ENCODE assay signal across 26 mouse cellular contexts in genomic region chr11:78434052-78434451, GRCm38 (mm10). TPM values are rescaled to one million over a fixed set of nuclear protein-coding genes. Genes with fewer than 3 reads are reported as not detected.
A peak's percentile ranks its signal among the peaks of the same experiment; 100 is the strongest.
DNase-seq lines count a peak whose midpoint lies in the region; ATAC-seq and TF ChIP-seq lines count a peak whose summit lies in the region.
"Had no signal": no experiment of that assay in that cellular context is flagged by ENCODE, and none has a peak within 500 bp of the region (broad histone marks: within the 10 kb centered on the region; RNA-seq: fewer than 3 reads in every experiment).

No protein-coding gene starts in this region.

- dilution Hi-C loops in CH12.LX (cut with MboI; ENCODE audit: extremely low pct_ligation_motif_present, extremely low pct_unique_long_range_greater_than_20kb, low sequenced_read_pairs), result no loop called here

- H3K27me3 ChIP-seq in CH12.LX (replicated peaks) (peaks cover 10% of the 10 kb centered on the region), MEL (ENCODE audit: control insufficient read depth in 1 of 2, insufficient read depth in 2 of 2, low read length in 2 of 2) (peaks cover 0 to 2% of the 10 kb centered on the region in 2 experiments; a peak in 1 of 4 replicates)
- no peaks in the 10 kb centered on the region for H3K27me3 ChIP-seq in intestine, embryonic 16.5 days (replicated peaks; ENCODE audit: control insufficient read depth, insufficient read depth, low read length)
- 0 out of 2 replicates have a peak, but pooled peaks cover 2% of the 10 kb centered on the region for H3K27me3 ChIP-seq in forebrain, embryonic 12.5 days
- H3K27me3 ChIP-seq: embryonic facial prominence, embryonic 12.5 days had no signal

- peak; percentile 59 for ATAC-seq in intestine, embryonic 16.5 days
- no peak for ATAC-seq in forebrain, embryonic 12.5 days (ENCODE audit: low FRiP score)
- ATAC-seq: forebrain, embryonic 14.5 days; forebrain, embryonic 16.5 days had no signal

- H3K9ac ChIP-seq in CH12.LX (ENCODE audit: insufficient read depth, low read depth) (no peak overlapping the region), MEL (ENCODE audit: control insufficient read depth, low read depth, low read length, poor library complexity, severe bottlenecking) (no peak overlapping the region)
- peak overlapping the region; percentile 45; the same call in 1 of the 2 replicates for H3K9ac ChIP-seq in intestine, embryonic 16.5 days (ENCODE audit: low read depth, low read length)
- H3K9ac ChIP-seq in forebrain, embryonic 12.5 days, result no peak overlapping the region
- H3K9ac ChIP-seq: embryonic facial prominence, embryonic 12.5 days had no signal

- TF ChIP-seq RAD21 in CH12.LX (IDR thresholded peaks at IDR 0.05; ENCODE audit: low read depth, low read length) (no peak), MEL (IDR thresholded peaks at IDR 0.05; ENCODE audit: low read depth, low read length) (no peak)

- in situ Hi-C loops in CH12.LX (cut with MboI; ENCODE audit: low pct_ligation_motif_present, low pct_unique_long_range_greater_than_20kb, low sequenced_read_pairs), result no loop called here

- TF ChIP-seq EP300 in CH12.LX (IDR thresholded peaks at IDR 0.05; ENCODE audit: low read length) (no peak), MEL (IDR thresholded peaks at IDR 0.05; ENCODE audit: low read depth in 1 of 2, low read length in 2 of 2) (no peak)

- H3K27ac ChIP-seq in CH12.LX (ENCODE audit: insufficient read depth, low read depth) (no peak overlapping the region), MEL (ENCODE audit: control insufficient read depth, low read depth, low read length) (no peak overlapping the region)
- peak overlapping the region; percentile 86 for H3K27ac ChIP-seq in intestine, embryonic 16.5 days (ENCODE audit: low read length)
- no peak overlapping the region for H3K27ac ChIP-seq in forebrain, embryonic 12.5 days
- H3K27ac ChIP-seq: embryonic facial prominence, embryonic 10.5 days; embryonic facial prominence, embryonic 12.5 days had no signal

- no peaks in the 10 kb centered on the region for H3K79me2 ChIP-seq in CH12.LX (replicated peaks; ENCODE audit: control insufficient read depth, extremely low read depth, insufficient read depth, poor library complexity, severe bottlenecking)
- no peaks in the 10 kb centered on the region for H3K79me2 ChIP-seq in MEL (ENCODE audit: control insufficient read depth, insufficient read depth, low read length, poor library complexity)

- TF ChIP-seq CTCF in CH12.LX (conservative IDR thresholded peaks at IDR 0.05 in 1 of 2, IDR thresholded peaks at IDR 0.05 in 1 of 2; ENCODE audit: low read depth in 2 of 2, low read length in 2 of 2) (no peak), MEL (IDR thresholded peaks at IDR 0.05 in 2 of 3, conservative IDR thresholded peaks at IDR 0.05 in 1 of 3; ENCODE audit: control insufficient read depth in 1 of 3, insufficient read depth in 1 of 3, low read depth in 2 of 3, low read length in 3 of 3, poor library complexity in 1 of 3, severe bottlenecking in 1 of 3) (no peak)

- H3K4me1 ChIP-seq in CH12.LX (ENCODE audit: control insufficient read depth in 1 of 2, insufficient read depth in 2 of 2) (peaks cover 16 to 29% of the 10 kb centered on the region in 2 experiments), MEL (ENCODE audit: control insufficient read depth in 1 of 2, insufficient read depth in 2 of 2, low read length in 2 of 2) (peaks cover 0 to 19% of the 10 kb centered on the region in 2 experiments; a peak in 2 of 4 replicates)
- peaks cover 13% of the 10 kb centered on the region; the same call in 1 of the 2 replicates for H3K4me1 ChIP-seq in intestine, embryonic 16.5 days (ENCODE audit: control insufficient read depth, insufficient read depth, low read length)
- H3K4me1 ChIP-seq in forebrain, embryonic 12.5 days, result peaks cover 7% of the 10 kb centered on the region

- 29% methylated on average over 4 of the region's 4 CpGs for WGBS in intestine, embryonic 16.5 days
- 16% methylated on average over 4 of the region's 4 CpGs for WGBS in large intestine, adult 2 months
- 78% methylated on average over 4 of the region's 4 CpGs for WGBS in forebrain, embryonic 12.5 days

- H3K4me3 ChIP-seq in CH12.LX (replicated peaks in 1 of 3; ENCODE audit: low read depth in 2 of 3, low read length in 2 of 3, poor library complexity in 1 of 3) (no peak overlapping the region), MEL (ENCODE audit: control insufficient read depth in 1 of 2, insufficient read depth in 1 of 2, low read depth in 2 of 2, low read length in 2 of 2) (no peak overlapping the region)
- no peak overlapping the region for H3K4me3 ChIP-seq in intestine, embryonic 16.5 days (ENCODE audit: low read length)
- H3K4me3 ChIP-seq in forebrain, embryonic 12.5 days (replicated peaks), result no peak overlapping the region
- H3K4me3 ChIP-seq: embryonic facial prominence, embryonic 10.5 days; embryonic facial prominence, embryonic 12.5 days had no signal

- H3K9me3 ChIP-seq in CH12.LX (replicated peaks; ENCODE audit: low read length), result no peaks in the 10 kb centered on the region
- H3K9me3 ChIP-seq in MEL (replicated peaks; ENCODE audit: insufficient read depth, low read length), result no peaks in the 10 kb centered on the region
- H3K9me3 ChIP-seq in intestine, embryonic 16.5 days (ENCODE audit: control insufficient read depth, low read length), result no peaks in the 10 kb centered on the region
- no peaks in the 10 kb centered on the region for H3K9me3 ChIP-seq in forebrain, embryonic 12.5 days
- H3K9me3 ChIP-seq: embryonic facial prominence, embryonic 10.5 days; embryonic facial prominence, embryonic 12.5 days; G1E had no signal

- H3K36me3 ChIP-seq in CH12.LX (replicated peaks in 1 of 2; ENCODE audit: control insufficient read depth in 1 of 2, insufficient read depth in 1 of 2, low read length in 1 of 2) (no peaks in the 10 kb centered on the region), MEL (ENCODE audit: control insufficient read depth in 1 of 2, insufficient read depth in 2 of 2, low read length in 2 of 2) (peaks cover 0 to 8% of the 10 kb centered on the region in 2 experiments; a peak in 1 of 4 replicates)
- no peaks in the 10 kb centered on the region for H3K36me3 ChIP-seq in intestine, embryonic 16.5 days (ENCODE audit: control insufficient read depth, insufficient read depth, low read length)
- H3K36me3 ChIP-seq in forebrain, embryonic 12.5 days (replicated peaks), result no peaks in the 10 kb centered on the region
- H3K36me3 ChIP-seq: embryonic facial prominence, embryonic 10.5 days; embryonic facial prominence, embryonic 12.5 days; G1E had no signal

- TF ChIP-seq POLR2A in CH12.LX (IDR thresholded peaks at IDR 0.05; ENCODE audit: low read depth, low read length) (no peak), MEL (IDR thresholded peaks at IDR 0.05; ENCODE audit: control insufficient read depth in 1 of 2, insufficient read depth in 1 of 2, low read depth in 1 of 2, low read length in 2 of 2, poor library complexity in 1 of 2) (no peak)

- DNase-seq in CH12.LX (ENCODE audit: extremely low read depth) (peak; percentile 16), MEL (ENCODE audit: low read depth, low spot score) (no peak)
- DNase-seq in large intestine, adult 2 months (ENCODE audit: low read depth, low spot score), result peak; percentile 65
- DNase-seq in gastrocnemius, adult 18-20 months (ENCODE audit: low spot score), result no peak
- no peak for DNase-seq in embryo, embryonic 11 days
- DNase-seq in embryo, embryonic 9.5 days (ENCODE audit: extremely low spot score), result no peak
- DNase-seq: adrenal gland, adult 2 months; adrenal gland, postnatal 14 days; adrenal gland, postnatal 36 days; cerebellum, adult 11-12 months; cerebellum, adult 2 months; cerebellum, adult 9-10 months; cerebellum, postnatal 10 days; cerebellum, postnatal 25 days had no signal

- H3K4me2 ChIP-seq in CH12.LX (ENCODE audit: insufficient read depth, low read depth, poor library complexity, severe bottlenecking), result no peak overlapping the region
- H3K4me2 ChIP-seq in intestine, embryonic 16.5 days (ENCODE audit: low read depth, low read length), result no peak overlapping the region
- no peak overlapping the region for H3K4me2 ChIP-seq in forebrain, embryonic 12.5 days
- H3K4me2 ChIP-seq: embryonic facial prominence, embryonic 12.5 days had no signal

TF ChIP-seq in MEL, 35 proteins besides CTCF, POLR2A, EP300 and RAD21 (continues in another document):
- no peak for TF ChIP-seq MYC (IDR thresholded peaks at IDR 0.05; ENCODE audit: low read depth, low read length)

RNA-seq across cellular contexts. Expression of gene Slc13a2, which starts 12.0 kb away (rescaled TPM):
- not detected in 2 replicates for total RNA-seq in CH12.LX (2012; rRNA removed)
- not detected in 2 replicates for total RNA-seq in CH12.LX (2014; rRNA removed)
- not detected in 2 replicates for polyA plus RNA-seq in CH12.LX (2012; ENCODE audit: insufficient read length, low read depth)
- not detected in 2 replicates for total RNA-seq in MEL (2012; rRNA removed)
- polyA plus RNA-seq in MEL (2012; ENCODE audit: insufficient read depth in 1 of 2, insufficient read length in 2 of 2, low read depth in 1 of 2, low replicate concordance in 2 of 2, missing spikeins in 1 of 2), result not detected
- polyA plus RNA-seq in intestine, embryonic 16.5 days (2015; fragmentation: Nextera tagmentation; extraction: Ambion mirVana), result 4.6 and 6.7 TPM in 2 replicates
- 171 and 272 TPM in 2 replicates for polyA plus RNA-seq in large intestine, adult 2 months (2012; rRNA removed)
- polyA plus RNA-seq in forebrain, embryonic 12.5 days (2016; fragmentation: Nextera tagmentation; extraction: Ambion mirVana), result not detected in 2 replicates
- not detected for total RNA-seq in gastrocnemius, adult 18-20 months (2021)
- total RNA-seq: adrenal gland, adult 2 months; adrenal gland, postnatal 14 days; adrenal gland, postnatal 36 days; G1E had no signal
- polyA plus RNA-seq: C2C12; cerebellum, adult 2 months; cortical plate, adult 2 months; embryonic facial prominence, embryonic 10.5 days; embryonic facial prominence, embryonic 12.5 days; embryonic facial prominence, embryonic 14.5 days; forebrain, embryonic 11.5 days; forebrain, embryonic 14.5 days; forebrain, embryonic 16.5 days; frontal cortex, adult 2 months; G1E had no signal

RNA-seq across cellular contexts. Expression of gene Slc46a1, which starts 31.4 kb away (rescaled TPM):
- total RNA-seq in CH12.LX (2012; rRNA removed) (6.1 and 6.8 TPM in 2 replicates), CH12.LX (2014; rRNA removed) (4.2 and 4.4 TPM in 2 replicates), MEL (2012; rRNA removed) (7.5 and 11.6 TPM in 2 replicates)
- polyA plus RNA-seq in CH12.LX (2012; ENCODE audit: insufficient read length, low read depth) (5.4 and 6.0 TPM in 2 replicates), MEL (2012; ENCODE audit: insufficient read depth in 1 of 2, insufficient read length in 2 of 2, low read depth in 1 of 2, low replicate concordance in 2 of 2, missing spikeins in 1 of 2) (1 to 10 TPM in 1 of 2 experiments, not detected in 1; 8.3 TPM)
- polyA plus RNA-seq in intestine, embryonic 16.5 days (2015; fragmentation: Nextera tagmentation; extraction: Ambion mirVana), result 11.0 and 12.8 TPM in 2 replicates
- polyA plus RNA-seq in large intestine, adult 2 months (2012; rRNA removed), result 26.6 and 27.5 TPM in 2 replicates
- polyA plus RNA-seq in forebrain, embryonic 12.5 days (2016; fragmentation: Nextera tagmentation; extraction: Ambion mirVana), result 18.4 and 19.2 TPM in 2 replicates
- under 1 TPM; 0.47 to 0.91 TPM for total RNA-seq in gastrocnemius, adult 18-20 months (2021)
- polyA plus RNA-seq: G1E had no signal

RNA-seq across cellular contexts. Expression of gene Foxn1, which starts 47.7 kb away (rescaled TPM):
- not detected in 2 replicates for total RNA-seq in CH12.LX (2012; rRNA removed)
- not detected in 2 replicates for total RNA-seq in CH12.LX (2014; rRNA removed)
- polyA plus RNA-seq in CH12.LX (2012; ENCODE audit: insufficient read length, low read depth), result not detected in 2 replicates
- not detected in 2 replicates for total RNA-seq in MEL (2012; rRNA removed)
- not detected for polyA plus RNA-seq in MEL (2012; ENCODE audit: insufficient read depth in 1 of 2, insufficient read length in 2 of 2, low read depth in 1 of 2, low replicate concordance in 2 of 2, missing spikeins in 1 of 2)
- polyA plus RNA-seq in intestine, embryonic 16.5 days (2015; fragmentation: Nextera tagmentation; extraction: Ambion mirVana), result not detected in 2 replicates
- polyA plus RNA-seq in large intestine, adult 2 months (2012; rRNA removed), result not detected in 2 replicates
- 0.06 TPM in 1 of 2 replicates, not detected in the other for polyA plus RNA-seq in forebrain, embryonic 12.5 days (2016; fragmentation: Nextera tagmentation; extraction: Ambion mirVana)
- total RNA-seq in gastrocnemius, adult 18-20 months (2021), result not detected
- total RNA-seq: adrenal gland, postnatal 14 days had no signal
- polyA plus RNA-seq: cerebellum, adult 2 months; forebrain, embryonic 11.5 days; forebrain, embryonic 14.5 days; forebrain, embryonic 16.5 days; frontal cortex, adult 2 months; G1E had no signal

Comparison
In these comparisons a context has a peak if more than half of its experiments do, and no peak if none do; other contexts are left out.
1. DNase-seq: peak in CH12.LX (single experiment) and large intestine, adult 2 months (single experiment); none in MEL (single experiment), gastrocnemius, adult 18-20 months (single experiment), embryo, embryonic 11 days (single experiment) and embryo, embryonic 9.5 days (single experiment).
2. RNA of gene Slc13a2, which starts 12.0 kb away (polyA plus RNA-seq): 171 to 272 TPM in large intestine, adult 2 months; 4.6 to 6.7 TPM in intestine, embryonic 16.5 days, not detected in CH12.LX, not detected in MEL and not detected in forebrain, embryonic 12.5 days; every median in the first group is over 10 times any median in the second.